Mouse (Mus musculus): ENCODE data around the gene Igll1. TPM values are rescaled to one million over a fixed set of nuclear protein-coding genes. Genes with fewer than 3 reads are reported as not detected.
A peak's percentile ranks its signal among the peaks of the same experiment; 100 is the strongest.

Gene Igll1
- polyA plus RNA-seq, 1 experiment from 2014 or later: not detected

GRCm38 (mm10) chr16:16896015-16896381 is 32.2 kb upstream of the Igll1 start:
- peak overlapping the region; percentile 72 for H3K27ac ChIP-seq (replicated peaks; ENCODE audit: low read depth, low read length)
- peak overlapping the region; percentile 83; the same call in 1 of the 2 replicates for H3K9ac ChIP-seq (replicated peaks; ENCODE audit: low read length)
- H3K4me2 ChIP-seq (ENCODE audit: low read length): peak overlapping the region; percentile 84
- no peak for DNase-seq
- peaks cover 13% of the 10 kb centered on the region for H3K4me1 ChIP-seq (ENCODE audit: control insufficient read depth, insufficient read depth, low read length)
- no peaks in the 10 kb centered on the region for H3K9me3 ChIP-seq (ENCODE audit: control insufficient read depth, low read length)
- no peak overlapping the region for H3K4me3 ChIP-seq (replicated peaks; ENCODE audit: low read depth, low read length)
- no peaks in the 10 kb centered on the region for H3K27me3 ChIP-seq (ENCODE audit: control insufficient read depth, insufficient read depth, low read length)
- peaks cover 25% of the 10 kb centered on the region for H3K36me3 ChIP-seq (ENCODE audit: control insufficient read depth, insufficient read depth, low read length)
- ATAC-seq (ENCODE audit: low FRiP score, low TSS enrichment): no peak
- 23% methylated on average over 4 of the region's 4 CpGs for WGBS

DNA sequence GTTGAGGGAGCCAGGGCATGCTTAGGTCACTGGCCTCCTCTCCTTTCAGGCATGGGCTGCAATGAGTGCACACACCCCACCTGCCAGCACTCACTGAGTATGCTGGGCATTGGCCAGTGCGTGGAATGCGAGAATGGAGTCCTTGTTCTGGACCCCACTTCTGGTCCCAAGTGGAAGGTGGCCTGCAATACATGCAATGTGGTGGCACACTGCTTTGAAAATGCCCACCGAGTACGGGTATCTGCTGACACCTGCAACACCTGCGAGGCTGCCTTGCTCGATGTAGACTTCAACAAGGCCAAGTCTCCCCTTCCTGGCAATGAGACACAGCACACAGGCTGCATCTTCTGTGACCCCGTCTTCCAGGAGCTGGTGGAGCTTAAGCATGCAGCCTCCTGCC is 28.6 kb upstream of the Igll1 start:
- Histone ChIP-seq H3K27ac (replicated peaks; ENCODE audit: low read depth, low read length) (no peak overlapping the region), H3K9me3 (ENCODE audit: control insufficient read depth, low read length) (no peaks in the 10 kb centered on the region), H3K36me3 (ENCODE audit: control insufficient read depth, insufficient read depth, low read length) (peaks cover 58% of the 10 kb centered on the region), H3K9ac (replicated peaks; ENCODE audit: low read length) (no peak overlapping the region), H3K4me1 (ENCODE audit: control insufficient read depth, insufficient read depth, low read length) (peaks cover 6% of the 10 kb centered on the region), H3K4me2 (ENCODE audit: low read length) (no peak overlapping the region), H3K4me3 (replicated peaks; ENCODE audit: low read depth, low read length) (no peak overlapping the region), H3K27me3 (ENCODE audit: control insufficient read depth, insufficient read depth, low read length) (no peaks in the 10 kb centered on the region)
- DNase-seq (no peak), ATAC-seq (ENCODE audit: low FRiP score, low TSS enrichment) (no peak)
- 92% methylated on average over 7 of the region's 7 CpGs for WGBS

GRCm38 (mm10) chr16:16888341-16888740 is 24.6 kb upstream of the Igll1 start:
- DNase-seq (no peak), ATAC-seq (ENCODE audit: low FRiP score, low TSS enrichment) (no peak)
- H3K9ac ChIP-seq (replicated peaks; ENCODE audit: low read length): no peak overlapping the region
- WGBS: 91% methylated on average over 1 of the region's 1 CpGs
- H3K9me3 ChIP-seq (ENCODE audit: control insufficient read depth, low read length): no peaks in the 10 kb centered on the region
- no peaks in the 10 kb centered on the region for H3K4me1 ChIP-seq (ENCODE audit: control insufficient read depth, insufficient read depth, low read length)
- H3K27me3 ChIP-seq (ENCODE audit: control insufficient read depth, insufficient read depth, low read length): no peaks in the 10 kb centered on the region
- no peak overlapping the region for H3K27ac ChIP-seq (replicated peaks; ENCODE audit: low read depth, low read length)
- H3K4me3 ChIP-seq (replicated peaks; ENCODE audit: low read depth, low read length): no peak overlapping the region
- H3K36me3 ChIP-seq (ENCODE audit: control insufficient read depth, insufficient read depth, low read length): peaks cover 99% of the 10 kb centered on the region
- no peak overlapping the region for H3K4me2 ChIP-seq (ENCODE audit: low read length)

- no peak overlapping the region for H3K9ac ChIP-seq (replicated peaks; ENCODE audit: low read length)
- 86% methylated on average over 5 of the region's 5 CpGs for WGBS
- no peak for ATAC-seq (ENCODE audit: low FRiP score, low TSS enrichment)
- H3K4me2 ChIP-seq (ENCODE audit: low read length): no peak overlapping the region
- H3K27me3 ChIP-seq (ENCODE audit: control insufficient read depth, insufficient read depth, low read length): no peaks in the 10 kb centered on the region
- peaks cover 7% of the 10 kb centered on the region for H3K9me3 ChIP-seq (ENCODE audit: control insufficient read depth, low read length)
- H3K27ac ChIP-seq (replicated peaks; ENCODE audit: low read depth, low read length): no peak overlapping the region
- H3K4me1 ChIP-seq (ENCODE audit: control insufficient read depth, insufficient read depth, low read length): no peaks in the 10 kb centered on the region
- peaks cover 84% of the 10 kb centered on the region for H3K36me3 ChIP-seq (ENCODE audit: control insufficient read depth, insufficient read depth, low read length)
- H3K4me3 ChIP-seq (replicated peaks; ENCODE audit: low read depth, low read length): no peak overlapping the region
- no peak for DNase-seq
Observed at GRCm38 (mm10) chr16:16879025-16879424, 15.2 kb upstream of the Igll1 start.

DNA sequence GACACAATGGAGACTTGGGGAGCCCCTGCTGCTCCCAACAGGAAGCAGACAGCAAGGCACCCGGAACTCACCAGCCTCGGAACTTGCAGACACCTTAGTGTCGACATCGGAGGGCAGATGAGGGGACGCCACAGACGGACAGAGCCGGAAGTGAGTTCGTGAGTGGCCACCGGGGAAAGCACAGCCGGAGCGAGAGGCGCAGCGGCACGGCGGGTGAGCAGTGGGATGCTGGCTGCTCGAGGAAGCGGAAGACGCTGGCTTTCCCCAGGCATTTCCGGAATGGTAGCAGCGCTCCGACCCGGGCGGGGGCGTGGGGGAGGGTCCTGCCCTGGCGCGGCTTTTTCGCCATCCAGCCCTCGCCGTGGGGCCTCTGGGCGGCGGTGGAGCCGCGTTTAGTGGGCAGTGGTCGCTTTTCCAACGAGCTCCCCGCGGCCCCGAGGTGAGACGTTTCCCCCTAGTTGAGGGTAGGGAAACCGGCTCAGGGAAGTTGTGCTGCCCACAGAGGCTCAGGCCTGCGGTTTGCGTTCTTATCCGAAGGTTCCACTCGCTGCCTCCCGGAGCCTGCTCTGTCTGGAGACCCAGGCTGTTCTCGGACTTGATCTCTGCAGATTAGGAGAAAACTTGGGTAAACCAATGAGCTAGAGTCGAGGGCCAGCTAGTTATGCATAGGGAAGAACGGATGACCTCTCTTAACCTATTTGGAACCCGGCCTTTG is 7.0 kb upstream of the Igll1 start, which contains the start of the genes Top3b and Vpreb1:
Gene Top3b (plus strand): TSS at position 120 of the 715 bp plus-strand sequence.
Gene Vpreb1 (minus strand): TSS at position 227 of the 715 bp plus-strand sequence.
- peak; percentile 96 for ATAC-seq (ENCODE audit: low FRiP score, low TSS enrichment)
- Histone ChIP-seq H3K4me1 (ENCODE audit: control insufficient read depth, insufficient read depth, low read length) (peaks cover 8% of the 10 kb centered on the region), H3K27ac (replicated peaks; ENCODE audit: low read depth, low read length) (peak within 1 kb of the TSS; percentile 90)

DNA sequence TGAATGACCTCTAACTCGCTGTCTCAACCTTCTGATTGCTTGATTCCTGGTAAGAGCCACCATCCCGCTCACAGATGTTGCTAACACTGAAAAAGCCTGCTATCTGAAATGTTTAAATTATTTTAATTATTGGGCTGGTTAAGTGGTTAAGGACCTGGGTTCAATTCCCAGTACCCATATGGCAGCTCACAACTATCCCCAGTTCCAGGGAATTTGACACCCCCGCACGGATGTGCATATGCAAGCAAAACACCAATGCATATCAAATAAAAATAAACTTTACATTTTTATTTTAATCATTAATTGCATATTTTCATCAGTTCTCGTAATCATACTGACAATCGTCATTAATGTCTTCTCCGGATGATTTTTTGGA is 6.4 kb upstream of the Igll1 start:
- H3K27me3 ChIP-seq (ENCODE audit: control insufficient read depth, insufficient read depth, low read length): no peaks in the 10 kb centered on the region
- H3K27ac ChIP-seq (replicated peaks; ENCODE audit: low read depth, low read length): peak overlapping the region; percentile 90
- DNase-seq: no peak
- H3K9ac ChIP-seq (replicated peaks; ENCODE audit: low read length): peak overlapping the region; percentile 76
- peak overlapping the region; percentile 67 for H3K4me2 ChIP-seq (ENCODE audit: low read length)
- H3K9me3 ChIP-seq (ENCODE audit: control insufficient read depth, low read length): no peaks in the 10 kb centered on the region
- peaks cover 8% of the 10 kb centered on the region for H3K4me1 ChIP-seq (ENCODE audit: control insufficient read depth, insufficient read depth, low read length)
- 35% methylated on average over 7 of the region's 7 CpGs for WGBS
- peak overlapping the region; percentile 65 for H3K4me3 ChIP-seq (replicated peaks; ENCODE audit: low read depth, low read length)
- H3K36me3 ChIP-seq (ENCODE audit: control insufficient read depth, insufficient read depth, low read length): peaks cover 4% of the 10 kb centered on the region
- ATAC-seq (ENCODE audit: low FRiP score, low TSS enrichment): peak; percentile 70

More for the DNA sequence above, 7.0 kb upstream of the Igll1 start, which contains the start of the genes Top3b and Vpreb1:
- Histone ChIP-seq H3K36me3 (ENCODE audit: control insufficient read depth, insufficient read depth, low read length) (peaks cover 6% of the 10 kb centered on the region), H3K4me2 (ENCODE audit: low read length) (peak within 1 kb of the TSS; percentile 67), H3K9me3 (ENCODE audit: control insufficient read depth, low read length) (peaks cover 1% of the 10 kb centered on the region; the same call in 1 of the 2 replicates), H3K4me3 (replicated peaks; ENCODE audit: low read depth, low read length) (peak within 1 kb of the TSS; percentile 65), H3K9ac (replicated peaks; ENCODE audit: low read length) (peak within 1 kb of the TSS; percentile 76), H3K27me3 (ENCODE audit: control insufficient read depth, insufficient read depth, low read length) (no peaks in the 10 kb centered on the region)
- WGBS: under 1% methylated on average over 49 of the region's 49 CpGs
- DNase-seq: peak; percentile 97

GRCm38 (mm10) chr16:16865696-16866561 is 2.1 kb upstream of the Igll1 start:
- no peak overlapping the region for H3K4me2 ChIP-seq (ENCODE audit: low read length)
- WGBS: 49% methylated on average over 5 of the region's 5 CpGs
- ATAC-seq (ENCODE audit: low FRiP score, low TSS enrichment): no peak

GRCm38 (mm10) chr16:16865217-16865616 is 1.4 kb upstream of the Igll1 start:
- ATAC-seq (ENCODE audit: low FRiP score, low TSS enrichment) (no peak), DNase-seq (no peak)
- Histone ChIP-seq H3K4me1 (ENCODE audit: control insufficient read depth, insufficient read depth, low read length) (no peaks in the 10 kb centered on the region), H3K4me2 (ENCODE audit: low read length) (no peak overlapping the region), H3K27me3 (ENCODE audit: control insufficient read depth, insufficient read depth, low read length) (no peaks in the 10 kb centered on the region), H3K27ac (replicated peaks; ENCODE audit: low read depth, low read length) (no peak overlapping the region), H3K9ac (replicated peaks; ENCODE audit: low read length) (no peak overlapping the region), H3K4me3 (replicated peaks; ENCODE audit: low read depth, low read length) (no peak overlapping the region), H3K36me3 (ENCODE audit: control insufficient read depth, insufficient read depth, low read length) (no peaks in the 10 kb centered on the region), H3K9me3 (ENCODE audit: control insufficient read depth, low read length) (no peaks in the 10 kb centered on the region)

More at GRCm38 (mm10) chr16:16865696-16866561, 2.1 kb upstream of the Igll1 start:
- H3K4me1 ChIP-seq (ENCODE audit: control insufficient read depth, insufficient read depth, low read length): no peaks in the 10 kb centered on the region
- no peak for DNase-seq
- H3K36me3 ChIP-seq (ENCODE audit: control insufficient read depth, insufficient read depth, low read length): no peaks in the 10 kb centered on the region
- no peaks in the 10 kb centered on the region for H3K27me3 ChIP-seq (ENCODE audit: control insufficient read depth, insufficient read depth, low read length)
- H3K9me3 ChIP-seq (ENCODE audit: control insufficient read depth, low read length): no peaks in the 10 kb centered on the region
- H3K9ac ChIP-seq (replicated peaks; ENCODE audit: low read length): no peak overlapping the region
- H3K27ac ChIP-seq (replicated peaks; ENCODE audit: low read depth, low read length): no peak overlapping the region
- H3K4me3 ChIP-seq (replicated peaks; ENCODE audit: low read depth, low read length): no peak overlapping the region

Data from midbrain, embryonic 14.5 days (tissue).